Mouse (Mus musculus) heart, postnatal 0 days (tissue): Measurements from ENCODE around the gene Upp2.

ENCODE experiments used
- CTCF ChIP-seq: IDR thresholded peaks from 2 replicates; pipeline ENCODE4 v1.5.1; 2016; ENCODE audit warnings: antibody characterized with exemption, control low read depth, low read depth
- EP300 ChIP-seq: IDR thresholded peaks from 2 replicates; pipeline ENCODE4 v1.6.1; 2016; ENCODE audit warnings: antibody characterized with exemption, low read depth

- TF ChIP-seq CTCF (no peak), EP300 (no peak)
These were observed 39.3 kb upstream of the Upp2 start for GRCm38 (mm10) chr2:58527786-58528185.
